ENCODE assay signal across 22 mouse cellular contexts in genomic region chr6:98101023-98101422, GRCm38 (mm10).
DNase-seq lines count a peak whose midpoint lies in the region.
"Had no signal": no experiment of that assay in that cellular context is flagged by ENCODE, and none has a peak within 500 bp of the region (broad histone marks: within the 10 kb centered on the region; RNA-seq: fewer than 3 reads in every experiment).

No protein-coding gene starts in this region.

- no peak overlapping the region for H3K4me3 ChIP-seq in embryonic facial prominence, embryonic 10.5 days
- H3K4me3 ChIP-seq in limb, embryonic 10.5 days = no peak overlapping the region
- H3K4me3 ChIP-seq: forebrain, embryonic 13.5 days; heart, adult 2 months; hindbrain, embryonic 12.5 days; liver, embryonic 13.5 days; neural tube, embryonic 13.5 days; stomach, embryonic 15.5 days had no signal

- H3K27ac ChIP-seq in embryonic facial prominence, embryonic 10.5 days (replicated peaks) = 0 out of 2 replicates have a peak overlapping the region, but pooled peaks have one; percentile 40
- H3K27ac ChIP-seq in limb, embryonic 10.5 days = peak overlapping the region; percentile 46; the same call in 1 of the 2 replicates
- H3K27ac ChIP-seq: forebrain, embryonic 13.5 days; heart, adult 2 months; hindbrain, embryonic 12.5 days; liver, embryonic 13.5 days; neural tube, embryonic 13.5 days; stomach, embryonic 15.5 days had no signal

- WGBS in embryonic facial prominence, embryonic 10.5 days = 80% methylated on average over 4 of the region's 4 CpGs
- WGBS in limb, embryonic 10.5 days = 64% methylated on average over 4 of the region's 4 CpGs

- H3K27me3 ChIP-seq in embryonic facial prominence, embryonic 10.5 days (replicated peaks; ENCODE audit: low read depth, poor library complexity, severe bottlenecking) = no peaks in the 10 kb centered on the region
- no peaks in the 10 kb centered on the region for H3K27me3 ChIP-seq in limb, embryonic 10.5 days (ENCODE audit: low read depth, poor library complexity, severe bottlenecking)
- H3K27me3 ChIP-seq: forebrain, embryonic 13.5 days; hindbrain, embryonic 12.5 days; liver, embryonic 13.5 days; stomach, embryonic 15.5 days had no signal

- H3K36me3 ChIP-seq in embryonic facial prominence, embryonic 10.5 days (replicated peaks) = no peaks in the 10 kb centered on the region
- no peaks in the 10 kb centered on the region for H3K36me3 ChIP-seq in limb, embryonic 10.5 days
- H3K36me3 ChIP-seq: hindbrain, embryonic 12.5 days; liver, embryonic 13.5 days; neural tube, embryonic 13.5 days; stomach, embryonic 15.5 days had no signal

- peak; percentile 40 for DNase-seq in embryo, embryonic 10.5 days (ENCODE audit: low spot score)
- DNase-seq in embryo, embryonic 9.5 days (ENCODE audit: extremely low spot score) = no peak
- DNase-seq in embryonic facial prominence, embryonic 10.5 days (ENCODE audit: low spot score) = no peak
- peak; percentile 37 for DNase-seq in limb, embryonic 10.5 days (ENCODE audit: low spot score)
- DNase-seq in mesoderm, embryonic 11.5 days (ENCODE audit: low read depth, low spot score) = peak; percentile 40
- no peak for DNase-seq in frontal cortex, adult 2 months (ENCODE audit: extremely low spot score in 1 of 2, low spot score in 1 of 2)
- no peak for DNase-seq in spleen, adult 12 weeks (ENCODE audit: low spot score)
- no peak for DNase-seq in thymus, postnatal 36 days
- DNase-seq: adrenal gland, adult 8-10 months; cerebellum, adult 11-12 months; gastrocnemius, postnatal 25 days; heart, adult 2 months; kidney, adult 11 months; kidney, postnatal 4 days; liver, embryonic 13.5 days; lung, adult 2 months; midbrain, embryonic 14.5 days; thymus, adult 18-20 months had no signal

- H3K4me1 ChIP-seq in embryonic facial prominence, embryonic 10.5 days = peaks cover 12% of the 10 kb centered on the region; the same call in 1 of the 2 replicates
- peaks cover 26% of the 10 kb centered on the region for H3K4me1 ChIP-seq in limb, embryonic 10.5 days
- H3K4me1 ChIP-seq: stomach, embryonic 15.5 days had no signal

- H3K9me3 ChIP-seq in embryonic facial prominence, embryonic 10.5 days = no peaks in the 10 kb centered on the region
- H3K9me3 ChIP-seq in limb, embryonic 10.5 days (replicated peaks) = no peaks in the 10 kb centered on the region
- H3K9me3 ChIP-seq: forebrain, embryonic 13.5 days; hindbrain, embryonic 12.5 days; liver, embryonic 13.5 days; neural tube, embryonic 13.5 days; stomach, embryonic 15.5 days had no signal

Comparison
In these comparisons a context has a peak if more than half of its experiments do, and no peak if none do; other contexts are left out.
1. DNase-seq: peak in embryo, embryonic 10.5 days (single experiment), limb, embryonic 10.5 days (single experiment) and mesoderm, embryonic 11.5 days (single experiment); none in embryo, embryonic 9.5 days (single experiment), embryonic facial prominence, embryonic 10.5 days (single experiment), frontal cortex, adult 2 months (0 of 2), spleen, adult 12 weeks (single experiment) and thymus, postnatal 36 days (0 of 2).